Mouse (Mus musculus): ENCODE measurements at regions not wholly inside any gene's neighbourhood (a gene's known extent, or its start where the extent isn't known, plus 50 kb on each side); places are given as distances from the start of the nearest gene placed in this dataset.

- no peak for DNase-seq
These were observed 69.3 kb downstream of the Kctd15 start for GRCm38 (mm10) chr7:34587239-34587638.

GRCm38 (mm10) chr7:34585312-34585865, 71.1 kb downstream of the Kctd15 start:
- no peak for DNase-seq

- DNase-seq, result no peak
These were observed 71.7 kb downstream of the Kctd15 start for GRCm38 (mm10) chr7:34584870-34585269.

GRCm38 (mm10) chr7:34580866-34581265, 75.7 kb downstream of the Kctd15 start:
- no peak for DNase-seq

- peak; percentile 58 for DNase-seq
These were observed 85.2 kb downstream of the Kctd15 start for GRCm38 (mm10) chr7:34571295-34571694.

GRCm38 (mm10) chr7:34570114-34571065, 86.1 kb downstream of the Kctd15 start:
- DNase-seq, result peak; percentile 87

- DNase-seq, result no peak
These were observed 86.8 kb downstream of the Kctd15 start for GRCm38 (mm10) chr7:34569747-34570113.

- no peak for DNase-seq
These were observed 89.0 kb downstream of the Kctd15 start for GRCm38 (mm10) chr7:34567575-34567974.

- no peak for DNase-seq
These were observed 94.4 kb downstream of the Kctd15 start for GRCm38 (mm10) chr7:34562160-34562559.

- DNase-seq, result no peak
These were observed 97.8 kb downstream of the Kctd15 start for GRCm38 (mm10) chr7:34558615-34559343.

- DNase-seq, result no peak
These were observed 101.3 kb downstream of the Kctd15 start for GRCm38 (mm10) chr7:34555196-34555595.

- no peak for DNase-seq
These were observed 109.8 kb downstream of the Kctd15 start for GRCm38 (mm10) chr7:34546609-34547316.

GRCm38 (mm10) chr7:34545906-34546305, 110.6 kb downstream of the Kctd15 start:
- no peak for DNase-seq

GRCm38 (mm10) chr7:34541906-34542305, 114.6 kb downstream of the Kctd15 start:
- DNase-seq, result no peak

GRCm38 (mm10) chr7:34541000-34541399, 115.5 kb downstream of the Kctd15 start:
- no peak for DNase-seq

- no peak for DNase-seq
These were observed 116.7 kb downstream of the Kctd15 start for GRCm38 (mm10) chr7:34539856-34540255.

GRCm38 (mm10) chr7:34538310-34539055, 118.0 kb downstream of the Kctd15 start:
- no peak for DNase-seq

GRCm38 (mm10) chr7:34537122-34537521, 119.4 kb downstream of the Kctd15 start:
- DNase-seq, result no peak

- DNase-seq, result no peak
These were observed 122.3 kb downstream of the Kctd15 start for GRCm38 (mm10) chr7:34534241-34534640.

GRCm38 (mm10) chr7:34531639-34532038, 124.9 kb downstream of the Kctd15 start:
- DNase-seq, result no peak

- peak; percentile 17 for DNase-seq
These were observed 114.7 kb upstream of the Lsm14a start for GRCm38 (mm10) chr7:34507858-34508257.

- DNase-seq, result no peak
These were observed 113.7 kb upstream of the Lsm14a start for GRCm38 (mm10) chr7:34506816-34507215.

All from kidney, adult 9 months (tissue).